Mouse (Mus musculus): Measurements from ENCODE around the gene Gm49361.
"Not testable (repeated sequence)": the region's sequence is repeated elsewhere in the genome, so short reads cannot be mapped to it uniquely, and the experiment has no call there.

The Gm49361 gene

GRCm38 (mm10) chr14:57691316-57691715 lies 54.6 kb downstream of the Gm49361 start:
- DNase-seq (ENCODE audit: low read depth, low spot score) = no peak

DNA sequence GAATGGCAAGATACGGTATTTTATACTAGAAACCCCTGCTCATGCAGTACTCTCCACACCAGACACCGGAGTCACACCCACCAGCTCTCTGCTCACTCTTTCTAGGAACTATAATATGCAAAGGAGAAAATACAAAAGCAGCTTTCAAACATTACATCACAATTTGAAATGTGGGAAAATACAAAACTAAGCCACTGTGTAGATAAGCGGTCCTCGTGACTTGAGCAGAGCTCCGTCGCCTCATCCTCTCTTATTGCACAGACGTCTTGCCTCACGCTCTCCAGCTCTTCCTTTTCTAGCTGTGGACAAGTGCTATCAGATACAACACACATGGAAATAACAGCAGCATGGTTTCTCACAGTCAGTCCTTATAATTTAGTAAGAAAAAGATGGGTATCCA lies 55.2 kb downstream of the Gm49361 start:
- no peak for DNase-seq (ENCODE audit: low read depth, low spot score)

DNA sequence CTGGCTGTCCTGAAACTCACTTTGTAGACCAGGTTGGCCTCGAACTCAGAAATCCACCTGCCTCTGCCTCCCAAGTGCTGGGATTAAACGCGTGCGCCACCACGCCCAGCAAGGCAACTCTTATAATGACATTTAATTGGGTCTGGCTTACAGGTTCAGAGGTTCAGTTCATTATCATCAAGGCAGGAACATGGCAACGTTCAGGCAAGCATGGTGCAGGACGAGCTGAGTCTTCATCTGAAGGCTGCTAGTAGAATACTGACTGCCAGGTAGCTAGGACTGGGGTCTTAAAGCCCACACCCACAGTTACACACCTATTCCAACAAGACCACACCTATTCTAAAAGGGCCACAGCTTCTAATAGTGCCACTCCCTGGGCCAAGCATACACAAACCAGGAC lies 57.8 kb downstream of the Gm49361 start:
- DNase-seq (ENCODE audit: low read depth, low spot score) = not testable (repeated sequence)

- no peak for DNase-seq (ENCODE audit: low read depth, low spot score)
These were observed 58.5 kb downstream of the Gm49361 start for GRCm38 (mm10) chr14:57687441-57687840.

DNA sequence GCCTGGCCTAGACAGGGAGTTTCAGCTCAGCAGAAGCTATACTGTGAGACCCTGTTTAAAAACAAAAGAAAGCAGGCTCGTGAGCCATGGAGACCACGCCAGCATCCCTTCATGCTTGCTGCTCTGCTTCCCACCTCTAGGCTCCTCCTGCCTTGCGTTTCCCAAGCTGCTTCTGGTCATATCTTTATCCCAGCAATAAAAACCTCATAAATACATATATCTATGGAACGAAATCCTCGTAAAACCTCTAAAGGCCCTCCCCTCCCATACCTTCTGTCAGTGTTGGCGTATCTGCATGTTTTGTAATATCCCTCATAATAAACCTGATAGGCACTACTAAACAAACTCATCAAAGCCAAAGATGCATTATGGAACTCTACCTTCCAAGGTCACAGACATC lies 59.3 kb downstream of the Gm49361 start:
- DNase-seq (ENCODE audit: low read depth, low spot score) = no peak

DNA sequence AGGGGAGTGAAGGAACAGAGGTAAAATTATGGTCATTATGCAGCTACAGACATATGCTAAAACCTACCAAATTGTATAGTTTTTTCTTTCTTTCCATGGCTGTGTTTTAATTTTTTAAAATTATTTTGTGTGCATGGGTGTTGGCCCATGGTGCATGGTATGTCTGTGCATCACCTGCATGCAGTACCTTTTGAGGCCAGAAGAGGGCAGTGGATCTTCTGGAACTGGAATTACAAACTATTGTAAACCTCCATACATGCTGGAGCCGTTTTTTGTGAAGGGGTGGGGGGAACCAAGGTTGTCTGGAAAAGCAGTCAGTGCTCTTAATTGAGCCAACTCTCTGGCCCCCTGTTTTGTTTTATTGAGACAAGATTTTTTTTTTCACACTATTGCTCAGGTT lies 61.3 kb downstream of the Gm49361 start:
- peak; percentile 53 for DNase-seq (ENCODE audit: low read depth, low spot score)

DNA sequence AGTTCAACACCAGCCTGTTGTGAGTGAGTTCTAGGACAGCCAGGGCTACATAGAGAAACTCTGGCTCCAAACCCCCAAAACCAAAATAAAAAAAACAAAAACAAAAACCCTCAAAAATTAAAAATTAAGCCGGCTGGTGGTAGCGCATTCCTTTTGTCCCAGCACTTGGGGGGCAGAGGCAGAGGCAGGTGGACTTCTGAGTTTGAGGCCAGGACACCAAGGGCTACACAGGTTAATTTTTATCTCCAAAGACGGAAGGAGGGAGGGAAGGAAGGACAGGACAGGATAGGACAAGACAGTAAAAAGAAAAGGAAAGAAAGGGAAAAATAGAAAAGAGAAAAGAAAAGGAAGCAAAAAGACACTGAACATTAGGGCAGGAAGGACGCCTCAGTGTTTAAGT lies 63.2 kb downstream of the Gm49361 start:
- DNase-seq (ENCODE audit: low read depth, low spot score) = no peak

DNA sequence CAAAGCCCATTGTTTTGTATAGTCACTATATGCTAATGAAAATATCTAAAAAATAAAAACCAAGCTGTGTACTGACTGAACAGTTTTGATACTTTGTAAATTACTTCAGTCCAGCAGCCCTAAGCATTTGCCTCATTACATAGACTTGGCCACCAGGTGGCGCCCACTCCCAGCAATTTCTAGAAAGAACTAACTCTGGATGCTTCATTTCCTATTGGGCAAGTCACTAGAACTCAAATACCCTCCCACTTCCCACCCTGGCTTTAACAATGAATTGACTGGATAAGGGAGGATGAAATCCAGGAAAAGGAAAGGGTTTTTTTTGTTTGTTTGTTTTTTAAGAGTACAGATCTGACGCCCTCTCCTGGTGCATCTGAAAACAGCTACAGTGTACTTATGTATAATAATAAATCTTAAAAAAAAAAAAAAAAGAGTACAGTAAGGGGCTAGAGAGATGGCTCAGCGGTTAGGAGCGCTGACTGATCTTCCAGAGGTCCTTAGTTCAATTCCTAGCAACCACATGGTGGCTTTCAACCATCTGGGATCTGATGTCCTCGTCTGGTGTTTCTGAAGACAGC lies 65.9 kb downstream of the Gm49361 start:
- peak; percentile 85 for DNase-seq (ENCODE audit: low read depth, low spot score)

DNA sequence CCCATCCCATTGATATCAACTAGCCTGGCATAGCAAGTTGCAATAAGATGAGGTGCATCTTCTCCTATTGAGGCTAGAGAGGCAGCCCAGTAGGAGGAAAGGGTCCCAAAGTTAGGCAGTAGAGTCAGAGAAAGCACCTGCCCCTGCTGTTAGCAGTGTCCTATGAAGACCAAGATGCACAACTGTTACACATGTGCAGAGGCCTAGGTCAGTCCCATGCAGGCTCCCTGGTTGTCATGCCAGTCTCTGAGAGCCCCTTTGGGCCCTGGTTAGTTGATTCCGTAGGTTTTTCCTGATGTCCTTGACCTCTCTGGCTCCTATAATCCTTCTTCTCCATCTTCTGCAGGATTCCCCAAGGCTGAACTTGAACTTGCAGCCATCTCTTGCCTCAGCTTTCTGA lies 66.4 kb downstream of the Gm49361 start:
- no peak for DNase-seq (ENCODE audit: low read depth, low spot score)

DNA sequence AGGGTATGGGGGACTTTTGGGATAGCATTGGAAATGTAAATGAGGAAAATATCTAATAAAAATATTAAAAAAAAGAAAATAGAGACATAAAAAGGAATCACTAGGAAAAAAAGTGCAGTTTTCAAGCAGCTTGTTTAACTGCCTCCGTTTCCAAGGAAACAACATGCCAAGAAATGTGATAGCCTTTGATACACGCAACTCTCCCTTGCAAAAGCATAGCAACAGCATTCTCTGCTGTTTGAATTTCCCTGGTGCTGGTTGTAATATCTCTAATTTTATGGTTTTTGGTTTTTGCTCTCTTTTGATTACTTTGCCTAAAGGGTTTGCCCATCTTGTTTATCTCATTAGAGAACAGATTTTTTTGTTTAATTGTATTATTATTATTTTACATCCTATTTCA lies 70.4 kb downstream of the Gm49361 start:
- no peak for DNase-seq (ENCODE audit: low read depth, low spot score)

DNA sequence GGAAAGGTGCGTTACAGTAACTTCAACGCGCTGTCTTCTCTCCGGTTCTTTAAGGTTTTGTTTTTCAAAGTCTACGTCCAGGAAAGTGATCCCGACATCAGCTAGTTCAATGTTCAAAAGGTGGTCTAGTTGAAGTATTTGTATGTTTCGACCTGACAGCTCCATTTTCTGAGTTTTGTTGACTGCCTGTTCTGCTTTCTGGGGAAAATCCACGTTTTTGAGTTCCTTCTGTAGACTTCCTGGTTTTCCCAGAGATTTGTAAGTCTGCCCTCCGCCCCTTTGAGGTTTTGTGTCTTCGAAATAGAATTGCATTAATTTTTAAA lies 80.3 kb downstream of the Gm49361 start:
- DNase-seq (ENCODE audit: low read depth, low spot score) = no peak

DNA sequence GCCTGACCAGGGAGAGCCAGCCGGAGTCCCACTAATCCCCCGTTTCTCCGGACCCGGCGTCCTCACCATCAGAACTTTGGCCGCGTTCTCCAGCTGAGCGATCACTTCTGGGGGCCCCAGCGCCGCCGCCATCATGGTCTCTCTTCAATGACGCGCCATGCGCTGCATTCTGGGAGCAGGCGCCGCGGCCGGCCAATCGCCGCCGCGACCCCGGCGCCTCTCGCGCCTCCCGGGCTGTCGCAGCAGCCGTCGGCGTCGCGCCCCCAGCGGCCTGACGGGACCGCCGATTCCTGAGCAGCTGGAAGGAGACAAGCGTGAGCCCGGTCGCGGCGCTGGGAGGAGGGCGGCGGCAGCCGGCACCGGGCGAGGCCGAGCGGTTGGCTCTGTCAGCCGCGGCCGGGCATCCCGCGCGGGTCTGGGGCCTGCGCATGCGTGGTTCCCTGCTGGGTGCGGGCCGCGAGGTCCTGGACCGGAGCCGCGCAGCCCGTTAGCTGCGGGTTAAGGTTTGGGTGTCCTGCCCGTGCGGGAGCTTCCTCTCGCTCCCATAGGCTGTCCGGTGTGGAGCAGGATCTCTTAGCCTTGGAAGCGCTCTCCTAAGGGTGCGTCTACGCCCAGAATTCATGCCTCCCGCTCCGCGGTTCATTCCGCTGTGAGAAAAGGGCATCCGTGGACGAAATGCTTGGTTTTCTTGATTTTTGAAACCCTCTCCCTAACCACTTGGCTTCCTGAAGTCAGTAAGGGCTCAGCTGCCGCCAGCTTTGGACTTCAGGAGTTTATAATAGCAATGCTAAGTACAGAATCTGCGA lies 80.9 kb downstream of the Gm49361 start, which contains the start of gene Xpo4:
Gene Xpo4, minus strand, starts transcription at position 609 of the 806 bp plus-strand sequence.
- DNase-seq (ENCODE audit: low read depth, low spot score) = peak; percentile 84

GRCm38 (mm10) chr14:57664311-57664821 lies 81.5 kb downstream of the Gm49361 start:
- peak; percentile 8 for DNase-seq (ENCODE audit: low read depth, low spot score)

GRCm38 (mm10) chr14:57663630-57664029 lies 82.3 kb downstream of the Gm49361 start:
- DNase-seq (ENCODE audit: low read depth, low spot score) = no peak

- DNase-seq (ENCODE audit: low read depth, low spot score) = no peak
These were observed 87.6 kb downstream of the Gm49361 start for GRCm38 (mm10) chr14:57658301-57658700.

DNA sequence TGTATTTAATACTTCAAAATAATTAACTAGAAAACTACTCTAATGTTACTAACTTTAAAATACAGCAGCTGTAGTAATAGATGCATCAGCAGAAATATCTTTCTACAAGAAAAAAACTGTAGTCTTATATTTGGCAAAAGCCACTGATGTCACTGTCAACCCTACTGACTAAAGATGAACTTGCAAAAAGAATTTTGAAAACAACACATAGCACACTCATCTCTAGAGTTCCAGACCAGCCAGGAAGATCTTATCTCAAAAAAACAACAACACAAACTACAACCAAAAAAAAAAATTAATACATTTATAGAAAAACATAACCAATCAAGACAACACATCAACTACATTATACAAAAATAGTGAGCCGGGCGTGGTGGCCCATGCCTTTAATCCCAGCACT lies 88.4 kb downstream of the Gm49361 start:
- DNase-seq (ENCODE audit: low read depth, low spot score) = no peak

GRCm38 (mm10) chr14:57656519-57656918 lies 89.4 kb downstream of the Gm49361 start:
- not testable (repeated sequence) for DNase-seq (ENCODE audit: low read depth, low spot score)

- no peak for DNase-seq (ENCODE audit: low read depth, low spot score)
These were observed 96.4 kb downstream of the Gm49361 start for GRCm38 (mm10) chr14:57649501-57649900.

GRCm38 (mm10) chr14:57646155-57646554 lies 99.7 kb downstream of the Gm49361 start:
- DNase-seq (ENCODE audit: low read depth, low spot score) = no peak

GRCm38 (mm10) chr14:57639153-57639552 lies 106.8 kb downstream of the Gm49361 start:
- DNase-seq (ENCODE audit: low read depth, low spot score) = no peak

GRCm38 (mm10) chr14:57634141-57634540 lies 111.8 kb downstream of the Gm49361 start:
- DNase-seq (ENCODE audit: low read depth, low spot score) = no peak

DNA sequence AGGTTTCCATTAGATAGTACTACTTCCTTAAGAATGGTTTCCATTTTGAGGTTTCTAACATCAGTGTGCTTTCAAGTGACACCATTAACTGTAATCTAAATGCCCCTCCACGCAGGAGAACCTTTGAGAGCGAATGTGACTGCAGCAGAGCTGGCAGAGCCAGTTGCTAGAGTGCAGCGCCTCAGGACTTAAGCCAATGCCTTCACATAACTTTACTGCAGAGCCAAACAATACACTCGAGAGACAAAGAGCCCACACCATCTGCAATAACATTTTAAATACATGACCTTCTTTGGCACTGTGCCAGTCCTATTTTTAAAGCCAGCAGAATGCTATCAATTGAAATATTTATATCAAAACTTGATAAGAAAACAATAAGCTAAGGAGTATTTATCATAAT lies 116.3 kb downstream of the Gm49361 start:
- DNase-seq (ENCODE audit: low read depth, low spot score) = no peak

DNA sequence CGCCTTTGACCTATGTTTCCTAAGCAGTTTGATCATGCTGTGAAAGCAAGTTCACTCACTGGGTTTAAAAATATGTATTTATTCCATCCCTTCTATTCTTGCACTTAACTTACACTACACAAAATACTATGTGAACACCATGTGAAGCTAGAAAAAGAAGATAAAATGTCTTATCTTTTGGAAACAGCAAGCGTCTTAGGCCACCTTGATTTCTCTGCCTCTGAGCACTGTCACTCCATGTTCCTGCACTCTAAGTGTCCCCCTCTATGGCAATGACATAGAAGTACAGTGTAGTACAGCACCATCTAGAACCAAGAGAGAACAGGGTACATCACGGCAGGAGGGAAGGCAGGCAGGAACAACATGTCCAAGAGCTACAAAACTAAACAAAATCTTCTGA lies 123.0 kb downstream of the Gm49361 start:
- DNase-seq (ENCODE audit: low read depth, low spot score) = no peak

Measured in forelimb bud, embryonic 11.5 days (tissue).